Mouse (Mus musculus) gastrocnemius, adult 18-20 months (tissue): ENCODE measurements around the gene Traf4. TPM values are rescaled to one million over a fixed set of nuclear protein-coding genes. Genes with fewer than 3 reads are reported as not detected.

ENCODE experiments used
- microRNA-seq: library from miRNA; unstranded; fragments of <30 nt; microRNA quantifications from one replicate; pipeline ENCODE4 v1.2.0, GENCODE M21; 2021
- total RNA-seq, 2 experiments: library from RNA; stranded (reverse); gene quantifications; 2 replicates each; pipeline ENCODE4 v1.2.3; 2021

The Traf4 gene
- total RNA-seq, 2 experiments from 2014 or later = 2.0 to 2.2 TPM

Small RNA genes lying within 50 kb of the gene (microRNA-seq; reads per million reads assigned to microRNA genes)
- gene Mir7653 = not detected

Other genes with a start within 250 kb of the Traf4 start
- under 1 TPM; 0.12 to 0.16 TPM for gene Sez6, start 234.8 kb downstream of the Traf4 start, total RNA-seq
- 10 to 100 TPM; 13.9 to 14.3 TPM for gene Phf12, start 182.8 kb downstream of the Traf4 start, total RNA-seq
- under 1 TPM; 0.80 to 0.97 TPM for gene Dhrs13, start 133.3 kb downstream of the Traf4 start, total RNA-seq
- 10 to 100 TPM; 45.6 to 49.1 TPM for gene Flot2, start 127.7 kb downstream of the Traf4 start, total RNA-seq
- gene Eral1, start 85.2 kb downstream of the Traf4 start, total RNA-seq = 10 to 100 TPM; 20.1 to 22.7 TPM
- 1 to 10 TPM; 8.2 to 9.4 TPM for gene Fam222b, start 70.9 kb downstream of the Traf4 start, total RNA-seq
- under 1 TPM; 0.37 to 0.50 TPM for gene Nek8, start 11.1 kb upstream of the Traf4 start, total RNA-seq
- 1 to 10 TPM; 1.5 to 2.2 TPM for gene Tlcd1, start 11.1 kb upstream of the Traf4 start, total RNA-seq
- 100 to 1,000 TPM; 845 to 889 TPM for gene Rpl23a, start 18.0 kb upstream of the Traf4 start, total RNA-seq
- gene Rab34, start 22.8 kb upstream of the Traf4 start, total RNA-seq = 1 to 10 TPM; 2.5 to 3.5 TPM
- under 1 TPM; 0.47 to 0.57 TPM for gene Proca1, start 27.8 kb upstream of the Traf4 start, total RNA-seq
- gene Sdf2, start 80.2 kb upstream of the Traf4 start, total RNA-seq = 10 to 100 TPM; 40.8 to 44.7 TPM
- 10 to 100 TPM; 27.8 to 32.3 TPM for gene Supt6, start 80.4 kb upstream of the Traf4 start, total RNA-seq
- 100 to 1,000 TPM; 200 to 204 TPM for gene 2610507B11Rik, start 96.2 kb upstream of the Traf4 start, total RNA-seq
- gene BC030499, start 125.3 kb upstream of the Traf4 start, total RNA-seq = under 1 TPM; 0.38 to 0.46 TPM
- 1 to 10 TPM; 2.3 to 2.5 TPM for gene Spag5, start 135.9 kb upstream of the Traf4 start, total RNA-seq
- gene Aldoc, start 157.4 kb upstream of the Traf4 start, total RNA-seq = 1 to 10 TPM; 2.1 to 2.6 TPM
- 10 to 100 TPM; 18.2 to 19.2 TPM for gene Pigs, start 162.8 kb upstream of the Traf4 start, total RNA-seq
- gene Unc119, start 177.9 kb upstream of the Traf4 start, total RNA-seq = 1 to 10 TPM; 8.3 TPM
- not detected for gene Foxn1, start 221.0 kb upstream of the Traf4 start, total RNA-seq